Mouse (Mus musculus) MEL-GATA-1-ER (cell line): ENCODE results near the gene Sugp1.
"Not testable (repeated sequence)": the region's sequence is repeated elsewhere in the genome, so short reads cannot be mapped to it uniquely, and the experiment has no call there.

ENCODE experiments used
- DNase-seq: peaks from one replicate; pipeline ENCODE4 v3.0.0-alpha.2; 2012; ENCODE audit warnings: low read depth; ENCODE audit errors: extremely low read depth

The Sugp1 gene

DNA sequence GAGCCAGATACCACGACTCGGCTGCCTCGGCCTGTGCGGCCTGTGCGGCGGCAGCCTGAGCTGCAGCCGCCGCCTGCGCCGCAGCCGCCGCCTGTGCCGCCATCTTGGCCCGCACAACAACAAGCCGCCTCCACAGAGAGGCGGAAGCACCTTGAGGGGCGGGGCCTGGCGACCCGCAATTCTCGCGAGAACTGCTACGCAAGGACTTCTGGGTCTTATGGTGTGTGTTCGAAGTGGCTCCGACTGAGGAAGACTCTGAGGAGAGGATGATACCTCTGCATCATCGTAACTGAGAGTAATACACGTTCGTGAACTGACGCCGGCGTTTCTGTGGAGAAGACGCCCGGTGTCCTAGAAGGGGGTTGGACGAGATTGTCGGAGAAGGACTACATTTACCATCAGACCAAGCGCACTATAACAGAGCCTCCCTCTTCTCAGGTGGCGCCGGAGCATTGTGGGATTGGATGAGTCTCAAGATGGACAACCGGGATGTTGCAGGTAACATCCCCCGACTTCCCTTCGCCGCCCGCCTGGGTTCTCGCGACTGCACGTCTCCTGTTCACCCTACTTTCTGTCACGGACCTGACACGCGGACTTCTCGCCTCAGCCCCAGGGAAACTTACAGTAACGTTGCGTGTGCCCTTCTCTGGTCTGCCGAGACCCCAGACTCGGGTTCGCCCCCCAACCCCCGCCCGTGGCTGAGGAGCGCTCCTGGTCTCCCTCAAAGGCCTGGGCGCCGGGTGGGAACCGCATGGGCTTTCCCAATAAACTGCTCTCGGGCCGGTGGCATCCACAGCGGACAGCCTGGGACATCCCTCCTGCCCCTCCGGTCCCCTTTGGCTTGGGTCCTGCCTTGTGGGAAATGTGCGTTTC, at the start of gene Sugp1, which contains the start of gene Mau2:
Sugp1 (plus strand) TSS at position 231 of the 873 bp plus-strand sequence.
Mau2 (minus strand) TSS at position 152 of the 873 bp plus-strand sequence.
- DNase-seq, result peak; percentile 92

DNA sequence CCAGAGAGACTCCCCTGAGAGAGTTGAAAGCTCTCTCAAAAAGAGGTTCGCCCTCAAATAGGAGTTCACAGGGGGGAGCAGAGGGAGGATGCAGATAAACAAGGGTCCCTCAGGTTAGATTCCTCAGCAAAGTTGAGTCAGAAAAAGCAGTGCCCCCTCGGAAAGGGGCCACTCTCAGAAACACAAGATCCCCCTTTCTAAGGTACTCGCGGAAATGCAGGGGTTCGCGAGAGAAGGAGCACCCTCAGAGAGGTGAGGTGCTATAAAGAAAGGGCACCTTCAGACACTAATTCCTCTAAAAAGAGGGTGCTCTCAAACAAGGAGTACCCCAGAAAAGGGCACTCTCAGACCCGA, 47.2 kb upstream of the Sugp1 start:
- peak; percentile 51 for DNase-seq

DNA sequence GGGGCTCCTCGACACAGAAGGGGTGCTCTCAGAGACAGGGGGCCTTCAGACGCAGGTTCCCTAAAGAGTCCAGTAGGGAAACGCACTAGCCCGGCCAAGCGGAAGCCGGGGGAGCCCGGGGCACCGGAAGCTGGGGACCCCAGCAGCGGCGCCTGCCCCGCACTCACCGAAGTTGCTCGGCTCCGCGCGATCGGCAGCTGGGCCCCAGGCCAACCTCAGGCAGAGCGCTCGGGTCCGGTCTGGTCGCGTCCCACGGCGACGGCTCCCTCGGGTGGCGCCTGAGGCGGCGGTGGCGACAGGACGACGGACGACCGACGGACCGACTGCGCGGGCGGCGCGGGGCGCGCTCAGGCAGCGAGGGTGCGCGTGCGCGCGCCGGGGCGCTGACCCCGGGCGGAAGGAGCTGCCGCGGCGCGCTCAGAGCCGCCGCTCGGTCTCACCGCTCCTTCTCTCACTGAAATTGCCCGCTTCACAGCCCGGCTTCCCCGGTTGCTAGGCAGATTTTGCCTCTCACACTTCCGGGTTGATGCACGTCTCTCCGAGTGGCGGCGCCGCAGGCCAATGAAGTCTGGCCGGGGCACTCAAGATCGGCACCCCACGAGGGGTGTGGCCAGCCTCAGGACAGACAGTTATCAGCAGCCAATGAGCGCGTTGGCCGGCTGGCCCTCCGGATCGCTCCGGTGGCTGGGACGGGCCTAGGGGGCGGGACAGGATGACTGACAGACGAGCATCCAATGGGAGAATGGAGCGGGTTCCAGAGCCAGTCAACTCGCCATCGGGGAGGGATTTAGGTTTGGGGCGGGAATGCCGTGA, 46.6 kb upstream of the Sugp1 start, which contains the start of gene Gatad2a:
Gatad2a (minus strand) TSS at position 609 of the 813 bp plus-strand sequence.
- peak; percentile 99 for DNase-seq

DNA sequence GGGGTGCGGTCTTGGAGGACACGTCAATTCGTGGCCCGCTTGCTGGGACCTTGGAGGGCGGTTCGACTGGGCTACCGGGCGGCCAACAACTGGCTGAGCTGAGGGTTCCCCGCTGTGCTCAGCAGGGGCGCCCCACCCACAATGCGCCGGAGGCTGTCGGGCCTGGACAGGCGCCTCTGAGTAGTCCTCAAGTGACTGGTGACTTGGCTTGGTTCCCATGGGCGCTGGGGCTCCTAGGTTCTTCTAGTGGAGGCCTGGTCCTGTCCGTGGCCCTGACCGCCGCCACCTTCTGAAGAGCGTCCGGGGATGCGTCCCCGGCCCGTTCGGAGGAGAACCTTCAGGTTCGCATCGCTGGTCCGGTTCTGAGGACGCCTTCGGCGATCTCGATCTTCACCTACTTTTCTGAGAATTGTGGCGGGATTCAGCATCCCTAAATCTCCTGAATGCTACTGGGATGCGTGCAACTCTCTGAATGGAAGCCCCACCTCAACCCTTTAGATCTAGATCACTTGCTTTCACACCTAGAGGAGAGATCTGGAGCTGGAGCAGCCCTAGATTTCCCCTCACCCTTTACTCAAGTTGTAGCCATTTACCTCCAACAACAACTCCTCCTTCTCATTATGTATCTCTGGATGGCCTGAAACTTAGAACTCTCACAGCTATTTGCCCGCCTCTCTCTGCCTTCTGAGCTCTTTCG, 45.9 kb upstream of the Sugp1 start:
- no peak for DNase-seq

DNA sequence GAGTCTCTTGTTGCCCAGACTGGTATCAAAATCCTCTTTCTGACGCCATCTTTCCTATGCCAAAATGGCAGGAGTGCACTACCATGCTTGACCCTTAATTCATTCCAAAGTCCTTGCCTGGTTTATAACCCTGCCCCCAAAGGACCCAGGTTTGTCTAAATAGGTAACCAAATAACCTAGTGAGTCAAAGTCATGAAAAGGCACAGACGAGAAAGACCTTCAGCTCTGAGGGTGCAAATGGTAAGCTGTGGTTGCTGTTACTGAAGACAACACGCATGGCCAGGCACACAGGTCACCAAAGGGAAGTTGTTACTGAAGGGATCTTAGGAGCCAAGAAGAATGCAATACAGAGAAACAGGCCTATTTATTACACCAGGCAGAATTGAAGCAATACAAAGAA, 43.9 kb upstream of the Sugp1 start:
- DNase-seq, result no peak

DNA sequence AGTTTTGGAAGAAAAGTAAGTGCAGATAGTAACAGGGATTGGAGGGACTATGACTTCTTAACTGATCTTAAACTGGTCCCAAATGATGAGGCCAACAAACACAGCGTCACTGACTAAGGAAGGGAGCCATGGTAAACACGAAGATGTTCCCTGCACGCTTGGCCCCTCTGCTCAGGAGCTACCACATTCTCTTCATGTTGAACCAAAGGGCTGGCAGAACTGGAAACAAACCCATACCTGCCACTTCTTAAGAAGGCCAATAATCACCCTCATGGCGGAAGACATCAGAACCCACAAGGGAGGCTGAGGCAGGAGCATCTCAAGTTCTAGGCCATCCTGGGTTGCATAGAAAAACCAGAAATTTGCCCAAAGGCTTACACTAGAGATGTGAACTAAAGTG, 43.4 kb upstream of the Sugp1 start:
- DNase-seq, result no peak

DNA sequence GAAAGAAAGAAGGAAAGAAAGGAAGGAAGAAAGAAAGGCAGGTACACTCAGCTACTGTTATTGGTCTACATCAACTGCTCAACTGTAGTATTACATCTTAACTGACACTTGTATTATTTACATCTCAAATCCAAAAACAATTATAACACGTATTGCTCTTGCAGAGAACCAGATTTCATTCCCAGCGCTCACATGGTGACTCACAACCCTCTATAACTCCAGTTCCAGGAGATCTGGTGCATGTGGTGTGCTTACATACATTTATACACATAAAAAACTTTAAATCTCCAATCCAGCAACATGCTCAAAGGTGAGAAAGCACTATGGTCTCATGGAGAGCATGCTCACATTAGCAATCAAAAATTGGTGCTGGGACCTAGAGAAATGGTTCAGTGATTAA, 42.4 kb upstream of the Sugp1 start:
- no peak for DNase-seq

DNA sequence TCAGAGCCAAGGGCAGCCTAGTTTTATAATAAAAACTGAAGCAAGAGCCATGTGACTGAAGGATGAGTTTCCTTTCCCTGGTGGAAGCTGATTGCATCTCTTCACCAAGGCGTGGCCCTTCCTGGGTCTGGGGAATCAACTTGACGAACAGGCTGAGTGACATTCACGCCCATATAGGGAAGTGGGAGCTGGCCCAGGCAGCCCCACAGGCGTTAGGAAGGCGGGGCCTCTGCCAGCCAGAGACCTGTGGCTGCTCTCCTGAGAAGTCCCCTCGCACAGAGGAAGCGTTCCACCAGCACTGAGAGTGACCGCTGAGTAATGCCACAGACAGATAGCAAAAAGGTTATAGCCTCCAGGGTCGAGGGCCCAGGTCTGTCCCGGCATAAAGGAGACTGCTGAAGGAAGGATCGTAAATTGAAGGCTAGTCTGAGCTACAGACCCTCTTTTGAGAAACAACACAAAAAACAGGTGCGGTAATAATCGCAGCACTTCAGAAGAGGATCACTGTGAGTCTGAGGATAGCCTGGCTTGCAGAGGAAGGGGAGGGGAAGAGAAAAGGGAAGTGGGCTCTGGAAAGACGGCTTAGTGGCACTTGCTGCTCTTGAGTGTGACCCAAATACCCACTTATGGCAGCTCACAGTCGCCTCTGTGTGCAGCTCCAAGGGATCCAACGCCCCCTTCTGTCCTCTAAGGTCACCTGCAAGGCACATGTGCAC, 41.3 kb upstream of the Sugp1 start:
- peak; percentile 94 for DNase-seq

DNA sequence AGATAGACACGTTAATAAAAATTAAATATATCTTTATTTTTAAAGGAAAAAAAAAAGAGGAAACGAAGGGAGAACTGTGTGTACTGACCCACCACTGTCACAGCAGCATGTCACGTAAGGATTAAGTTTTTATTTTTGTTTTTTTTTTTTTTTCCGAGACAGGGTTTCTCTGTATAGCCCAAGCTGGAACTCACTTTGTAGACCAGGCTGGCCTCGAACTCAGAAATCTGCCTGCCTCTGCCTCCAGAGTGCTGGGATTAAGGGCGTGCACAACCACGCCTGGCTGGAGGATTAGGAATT, 40.8 kb upstream of the Sugp1 start:
- DNase-seq, result not testable (repeated sequence)

DNA sequence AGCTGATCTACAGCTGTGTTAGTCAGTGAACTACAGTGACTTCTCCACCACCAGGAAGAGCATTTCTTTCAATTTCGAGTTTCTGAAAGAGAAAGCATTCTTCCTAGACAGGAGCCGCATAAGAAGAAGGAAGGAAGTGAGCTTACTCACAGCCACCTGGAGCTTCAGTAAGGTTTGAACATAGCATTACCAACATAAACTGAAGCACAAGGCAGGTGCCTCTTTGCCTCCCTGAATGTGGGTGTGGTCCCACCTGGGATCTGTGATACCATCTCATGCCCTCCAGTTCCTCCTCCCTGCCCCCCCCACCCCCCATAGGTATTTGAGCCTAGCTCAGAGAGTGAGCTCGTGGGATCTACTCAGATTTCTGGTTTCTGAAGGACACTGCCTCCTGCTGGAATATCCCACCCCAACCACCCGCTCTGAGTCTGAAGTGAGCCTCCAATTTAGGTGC, 39.4 kb upstream of the Sugp1 start:
- DNase-seq, result no peak

DNA sequence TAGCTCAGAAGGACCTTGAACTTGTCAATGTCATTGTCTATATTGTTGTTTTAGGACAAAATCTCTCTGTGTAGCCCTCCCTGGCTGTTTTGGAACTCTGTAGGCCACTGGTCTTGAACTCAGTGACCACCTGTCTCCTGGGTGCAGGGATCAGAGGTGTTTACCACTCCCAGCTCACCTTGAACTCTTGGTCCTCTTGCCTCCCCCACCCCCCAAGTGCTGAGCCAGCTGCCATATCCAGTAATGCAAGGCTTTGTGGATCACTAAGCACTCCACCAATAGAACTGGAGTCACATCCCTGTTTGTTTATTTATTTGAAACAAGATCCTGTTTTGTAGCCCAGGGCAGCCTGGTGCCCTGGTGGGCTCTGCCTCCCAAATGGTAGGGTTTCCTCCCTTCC, 38.3 kb upstream of the Sugp1 start:
- no peak for DNase-seq

DNA sequence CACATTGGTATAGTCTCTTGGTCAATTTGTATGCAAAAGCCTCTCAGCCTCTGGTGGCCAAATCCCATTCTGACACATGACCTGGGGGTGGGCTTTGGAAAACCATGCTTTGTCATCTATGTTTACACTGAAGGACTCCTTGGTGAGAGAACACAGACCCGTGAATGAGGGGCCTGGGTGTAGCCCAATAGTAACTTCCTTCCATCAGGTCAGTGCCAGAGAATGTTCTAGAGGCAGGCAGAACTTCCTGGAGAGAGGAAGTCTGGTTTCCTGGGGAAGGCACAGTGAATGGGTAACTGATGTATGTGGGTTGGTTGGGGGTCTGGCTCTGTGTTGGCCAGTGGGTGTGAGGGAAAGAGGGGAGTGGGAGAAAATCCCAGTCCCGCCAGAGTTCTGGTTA, 37.4 kb upstream of the Sugp1 start:
- no peak for DNase-seq

DNA sequence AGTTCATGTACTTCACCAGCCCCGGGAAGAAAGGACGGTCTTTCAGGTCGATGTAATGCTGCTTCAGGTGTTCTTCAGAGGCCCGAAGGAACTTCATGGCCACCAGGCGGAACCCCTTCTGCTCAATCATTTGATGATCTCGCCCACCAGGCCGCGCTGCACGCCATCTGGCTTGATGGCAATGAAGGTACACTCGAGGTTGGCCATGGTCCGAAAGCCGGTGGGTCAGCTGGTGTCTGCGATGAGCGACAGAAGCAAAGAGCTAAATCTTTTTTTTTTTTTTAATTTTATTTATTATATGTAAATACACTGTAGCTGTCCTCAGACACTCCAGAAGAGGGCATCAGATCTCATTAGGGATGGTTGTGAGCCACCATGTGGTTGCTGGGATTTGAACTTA, 31.8 kb upstream of the Sugp1 start:
- DNase-seq, result not testable (repeated sequence)

DNA sequence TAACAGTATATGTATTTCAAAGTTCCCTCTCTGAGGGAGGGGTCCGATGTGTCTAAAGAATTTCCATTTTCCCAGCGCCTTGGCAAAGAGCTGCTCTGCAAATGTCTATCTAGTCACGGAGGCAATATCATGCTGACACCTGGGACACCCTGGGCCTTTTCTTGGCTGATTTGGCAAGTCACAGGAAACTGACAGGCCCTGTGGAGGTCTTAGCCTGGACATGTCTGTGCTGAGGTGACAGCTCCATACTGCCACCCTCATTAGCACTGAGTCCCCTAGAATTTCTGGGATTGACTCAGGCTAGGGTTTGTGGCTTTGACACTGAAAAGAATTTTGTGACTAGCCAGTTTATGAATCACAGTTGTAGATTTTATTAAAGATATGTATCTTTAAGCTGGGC, 30.3 kb upstream of the Sugp1 start:
- DNase-seq, result no peak

DNA sequence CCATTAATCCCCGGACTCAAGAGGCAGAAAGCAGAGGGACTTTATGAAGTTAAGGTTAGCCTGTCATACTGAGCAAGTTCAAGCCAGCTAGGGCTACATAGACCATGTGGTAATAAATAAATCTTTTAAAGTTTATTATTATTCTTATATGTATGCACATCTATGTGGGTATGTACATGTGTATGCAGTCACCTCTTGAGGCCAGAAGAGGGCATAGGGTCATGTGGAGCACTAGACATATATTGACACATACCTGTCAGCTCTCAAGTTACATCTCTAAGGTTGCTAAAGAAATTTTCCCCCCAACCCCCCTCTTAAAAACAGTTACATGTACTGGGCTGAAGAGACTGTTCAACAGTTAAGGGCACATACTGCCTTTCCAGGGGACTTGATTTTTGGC, 29.9 kb upstream of the Sugp1 start:
- no peak for DNase-seq

DNA sequence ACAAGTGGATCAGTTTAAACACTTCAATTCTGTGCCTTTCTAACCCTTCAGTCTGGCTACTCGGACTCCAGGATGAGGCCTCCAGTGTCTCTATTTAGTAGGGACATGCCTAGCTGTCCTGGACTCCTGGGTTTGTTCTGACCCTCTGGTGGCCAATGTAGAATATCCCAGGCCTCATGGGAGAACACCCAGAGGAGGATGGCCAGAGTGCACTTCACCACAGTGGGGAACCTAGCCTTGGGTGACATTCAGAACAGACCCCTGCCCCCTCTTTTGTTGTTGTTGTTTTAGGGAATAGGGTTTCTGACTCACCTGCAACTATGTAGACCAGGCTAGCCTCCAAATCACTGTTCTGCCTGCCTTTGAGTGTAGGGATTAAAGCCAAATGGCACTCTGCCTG, 27.6 kb upstream of the Sugp1 start:
- no peak for DNase-seq

DNA sequence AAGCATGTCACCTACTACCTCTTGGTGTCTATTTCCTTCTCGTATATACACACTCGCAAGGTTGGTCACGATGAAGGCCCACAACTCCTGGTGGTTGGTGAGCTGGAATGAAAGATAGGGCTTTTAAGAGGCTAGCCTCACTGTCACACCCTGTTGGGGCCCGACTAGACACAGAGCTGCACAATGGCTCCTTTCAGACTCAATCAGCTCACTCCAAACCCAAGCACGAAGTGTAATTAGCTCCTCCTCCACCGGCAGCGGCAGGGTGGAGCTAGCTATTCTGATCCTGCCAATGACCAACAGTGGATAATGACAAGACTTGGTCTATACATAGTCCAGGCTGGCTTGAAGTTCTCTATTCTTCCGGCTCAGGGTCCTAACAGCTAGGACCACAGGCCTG, 19.0 kb upstream of the Sugp1 start:
- no peak for DNase-seq

DNA sequence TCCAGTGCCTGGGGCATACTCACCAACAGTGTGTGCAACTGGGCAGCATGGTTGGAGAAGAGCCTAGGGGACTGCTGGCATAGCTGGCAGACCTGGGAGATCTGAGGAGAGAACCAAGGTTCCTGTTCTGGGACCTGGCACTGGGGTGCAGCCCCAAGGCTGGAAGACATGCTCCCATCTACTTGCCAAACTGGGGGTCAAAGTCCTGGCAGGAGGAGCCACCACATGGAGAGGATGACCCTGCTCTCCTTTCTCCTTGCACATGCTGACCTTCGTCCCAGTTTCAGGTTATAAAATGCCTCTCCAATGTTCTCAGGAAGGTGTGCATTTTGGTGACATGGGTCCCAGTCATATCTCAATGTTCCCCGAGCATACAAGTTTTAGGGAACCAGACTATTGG, 16.5 kb upstream of the Sugp1 start:
- DNase-seq, result no peak

DNA sequence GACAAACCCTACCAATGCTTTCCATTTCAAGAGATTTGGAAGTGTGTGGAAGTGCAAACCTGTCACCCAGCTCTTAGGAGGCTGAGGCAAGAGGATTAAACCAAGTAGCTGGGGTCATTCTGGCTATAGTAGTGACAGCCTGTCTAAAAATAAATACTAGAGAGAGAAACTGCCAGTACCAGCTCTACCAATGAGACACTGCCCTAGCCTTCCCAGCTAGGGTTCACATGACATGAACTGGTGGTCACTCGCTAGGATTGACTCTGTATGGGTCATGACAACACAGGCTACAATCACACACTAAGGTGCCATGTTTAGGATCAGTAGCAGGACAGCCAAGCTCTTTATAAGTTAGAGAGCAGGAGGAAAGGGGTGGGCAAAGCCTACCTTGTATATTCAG, 12.4 kb upstream of the Sugp1 start:
- no peak for DNase-seq

DNA sequence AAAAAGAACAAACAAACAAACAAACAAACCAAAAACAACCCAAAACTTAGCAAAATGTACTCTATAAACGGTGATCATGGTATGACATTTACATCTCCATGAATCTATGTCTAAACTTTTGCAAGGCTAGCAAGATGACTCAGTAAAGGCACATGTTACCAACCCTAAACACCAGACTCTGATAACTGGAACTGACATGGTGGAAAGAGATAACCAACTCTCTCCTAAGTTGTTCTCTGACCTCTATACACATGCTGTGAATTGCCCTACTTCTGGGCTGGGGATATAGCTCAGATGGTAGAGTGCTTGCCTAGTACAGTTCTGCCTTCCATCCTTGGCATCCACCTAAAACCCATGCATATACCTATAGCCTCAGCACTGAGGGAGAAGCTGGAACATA, 4.6 kb upstream of the Sugp1 start:
- DNase-seq, result no peak

DNA sequence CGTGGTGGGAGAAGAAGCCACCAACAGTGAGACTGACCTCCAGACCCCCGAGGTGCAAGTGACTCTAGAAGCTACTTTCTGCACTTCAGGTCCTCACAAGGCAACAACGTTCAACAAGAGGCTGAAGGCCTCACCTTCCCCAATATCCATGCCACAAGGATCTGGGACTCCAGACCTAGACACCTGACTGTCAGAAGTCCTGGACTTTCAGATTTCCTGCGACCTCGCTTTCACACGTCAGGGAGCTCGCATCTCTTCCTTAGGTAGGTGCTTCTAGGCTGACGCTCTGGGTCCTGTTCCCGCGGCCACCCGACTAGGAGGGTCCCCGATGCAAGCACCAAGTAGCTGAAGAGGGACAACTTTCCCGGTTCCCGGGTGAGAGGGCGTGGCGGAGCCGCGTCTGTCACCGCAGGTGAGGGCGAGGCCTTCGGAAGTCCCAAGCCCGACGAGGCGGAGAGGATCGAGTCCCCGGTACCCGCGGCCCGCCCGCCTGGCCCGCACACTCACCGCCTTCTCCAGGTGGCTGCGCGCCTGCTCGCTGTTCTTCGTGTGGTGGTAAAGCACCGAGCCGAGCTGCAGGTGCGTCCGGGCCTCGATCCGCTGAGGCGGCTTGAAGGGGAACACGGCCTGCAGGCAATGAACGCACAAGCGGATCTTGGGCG, 597 bp upstream of the Sugp1 start:
- no peak for DNase-seq
